Mouse (Mus musculus) urinary bladder, postnatal 14 days (tissue): Measurements from ENCODE around the gene Neurl1b.

Source experiments
- DNase-seq: peaks from one replicate; pipeline ENCODE4 v3.0.0; 2021; ENCODE audit warnings: low spot score

Gene Neurl1b

GRCm38 (mm10) chr17:26452371-26452972, 37.8 kb downstream of the Neurl1b start:
- peak; percentile 76 for DNase-seq

DNA sequence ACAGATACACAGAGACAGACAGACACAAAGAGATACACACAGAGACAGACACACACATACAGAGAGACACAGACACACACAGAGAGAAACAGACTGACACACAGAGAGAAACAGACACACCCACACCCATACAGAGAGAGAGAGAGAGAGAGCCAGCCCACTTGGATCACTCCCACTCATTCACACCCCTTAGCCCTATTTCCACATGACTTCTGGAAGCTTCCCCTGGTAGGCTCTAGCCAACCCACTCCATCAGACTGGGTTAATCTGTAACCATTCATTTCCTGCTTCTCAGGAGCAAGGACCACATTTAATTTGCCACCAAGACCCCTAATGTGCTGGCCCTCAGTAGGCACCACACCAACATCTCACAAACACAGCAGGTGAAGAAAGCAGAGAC, 42.9 kb downstream of the Neurl1b start:
- no peak for DNase-seq

- DNase-seq: no peak
Observed at GRCm38 (mm10) chr17:26458049-26458448, 43.4 kb downstream of the Neurl1b start.

DNA sequence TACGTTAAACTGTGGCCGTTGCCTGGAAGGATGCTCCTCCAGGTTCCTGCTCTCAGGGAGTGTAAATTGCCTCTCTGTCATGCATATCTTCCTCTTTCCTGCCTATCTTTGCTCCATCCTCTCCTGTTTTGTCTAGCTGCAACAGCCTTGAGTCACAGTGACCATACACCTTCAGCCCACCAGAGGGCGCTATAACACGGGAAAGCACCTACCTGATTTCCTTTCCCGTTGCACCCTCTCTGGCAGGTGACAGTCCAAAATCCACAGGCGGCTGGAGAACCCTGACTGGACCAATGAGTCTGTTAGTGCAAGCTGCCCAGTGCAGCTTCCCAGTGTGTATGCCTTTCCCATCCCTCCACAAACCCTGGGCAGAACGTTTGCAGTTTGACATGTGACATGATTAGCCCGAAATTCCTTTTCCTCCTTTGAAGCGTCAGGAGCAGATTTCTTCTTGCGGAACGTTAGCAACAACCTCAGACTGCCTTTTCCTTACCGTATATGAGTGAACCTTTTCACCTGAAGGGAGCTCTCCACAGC, 48.1 kb downstream of the Neurl1b start:
- peak; percentile 81 for DNase-seq

GRCm38 (mm10) chr17:26463432-26463831, 48.8 kb downstream of the Neurl1b start:
- no peak for DNase-seq

- no peak for DNase-seq
Observed at GRCm38 (mm10) chr17:26463984-26464383, 49.4 kb downstream of the Neurl1b start.

DNA sequence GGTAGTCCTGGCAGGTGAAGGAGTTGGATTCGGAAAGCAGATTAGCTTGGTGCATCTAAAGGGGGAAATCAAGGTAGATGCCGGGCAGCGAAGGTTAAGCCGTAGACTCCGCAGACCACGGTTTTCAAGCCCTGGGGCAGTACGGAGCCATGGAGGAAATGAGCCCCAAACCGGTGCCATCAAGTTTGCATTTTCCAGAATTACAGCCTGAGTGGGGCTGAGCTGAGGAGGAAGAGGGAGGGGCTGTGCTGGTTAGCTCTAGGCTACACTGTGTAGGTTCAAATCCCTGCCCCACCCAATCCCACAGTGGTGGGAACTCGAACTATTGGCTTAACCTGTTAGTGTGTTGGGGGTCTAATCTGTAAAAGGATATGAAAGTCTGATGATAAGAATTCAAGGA, 49.9 kb downstream of the Neurl1b start:
- DNase-seq: no peak

DNA sequence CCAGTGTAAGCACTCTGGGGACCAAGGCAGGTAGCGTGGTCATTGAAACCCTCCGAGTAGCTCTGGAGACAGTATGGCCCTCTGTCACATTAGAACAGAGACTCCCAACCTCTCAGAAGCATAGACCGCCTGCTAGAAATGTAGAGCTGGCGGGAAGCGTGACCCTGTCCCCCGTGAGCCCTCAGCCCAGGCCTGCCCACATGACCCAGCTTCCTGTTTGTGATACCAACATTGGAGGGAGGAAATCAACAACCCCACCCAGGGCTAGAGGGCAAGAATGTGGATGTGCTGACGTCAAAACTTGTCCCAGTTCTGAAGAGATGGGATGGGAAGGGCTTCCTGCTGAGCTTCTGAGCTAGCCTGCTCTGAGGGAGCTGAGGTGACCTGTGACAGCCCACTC, 50.3 kb downstream of the Neurl1b start:
- DNase-seq: no peak

DNA sequence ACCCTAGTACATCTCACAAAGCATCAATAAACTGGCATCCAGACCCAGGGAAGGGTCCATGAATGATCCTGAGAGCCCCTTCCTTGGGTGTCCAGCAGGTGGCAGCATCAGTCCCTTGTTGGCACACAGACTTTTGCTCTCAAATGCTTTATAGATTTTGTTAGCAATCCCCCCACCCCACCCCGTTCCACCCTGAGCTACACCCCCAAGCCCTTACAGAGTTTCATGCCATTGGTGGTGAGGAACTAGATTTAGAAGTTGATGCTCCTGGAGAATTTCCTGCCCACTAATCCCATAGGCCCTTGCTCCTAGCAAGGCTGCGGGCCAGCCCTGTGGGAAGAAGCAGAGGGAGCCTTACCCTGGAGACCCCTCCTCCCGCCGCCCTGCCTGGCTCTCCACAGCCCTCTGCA, 52.1 kb downstream of the Neurl1b start:
- peak; percentile 81 for DNase-seq

GRCm38 (mm10) chr17:26467619-26468018, 53.0 kb downstream of the Neurl1b start:
- no peak for DNase-seq

- DNase-seq: no peak
Observed at GRCm38 (mm10) chr17:26468102-26468894, 53.7 kb downstream of the Neurl1b start.

GRCm38 (mm10) chr17:26476871-26477270, 62.2 kb downstream of the Neurl1b start:
- DNase-seq: no peak

DNA sequence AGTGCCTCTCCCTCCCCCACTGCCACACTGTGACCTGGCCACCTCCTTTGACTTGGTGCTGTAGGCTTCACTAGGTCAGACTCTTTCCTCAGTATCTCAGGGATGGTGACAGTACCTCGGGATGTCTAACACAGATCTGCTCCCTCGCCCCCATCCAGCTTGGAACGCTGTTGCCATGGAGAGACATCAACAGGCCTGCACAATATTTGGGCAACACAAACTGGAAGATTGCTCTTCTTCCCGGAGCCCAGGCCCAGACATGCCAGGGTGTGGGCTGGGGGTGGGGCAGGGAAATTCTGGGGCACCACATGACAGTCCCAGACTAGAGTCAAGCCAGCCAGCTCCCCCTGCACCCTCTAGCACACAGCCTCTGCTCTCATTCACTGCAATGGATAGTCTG, 64.0 kb downstream of the Neurl1b start:
- peak; percentile 21 for DNase-seq

DNA sequence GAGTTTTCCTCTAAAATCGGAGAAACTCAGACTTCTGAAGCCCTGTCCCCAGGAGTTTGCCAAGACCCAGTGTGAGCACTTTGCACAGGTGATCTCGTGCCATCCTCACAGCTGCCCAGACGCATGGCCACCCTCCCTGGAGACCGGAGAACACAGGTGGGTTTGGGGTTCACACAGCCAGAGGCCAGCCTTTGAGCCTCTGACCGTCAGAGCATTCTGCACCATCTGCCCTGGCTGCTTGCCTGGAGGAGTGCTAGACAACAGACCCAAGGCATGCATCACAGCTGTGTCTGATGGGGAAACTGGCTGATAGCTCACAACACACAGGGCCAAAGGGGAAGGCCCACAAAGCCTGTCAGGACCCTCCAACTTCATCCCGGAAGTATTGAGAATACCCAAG, 65.0 kb downstream of the Neurl1b start:
- no peak for DNase-seq

DNA sequence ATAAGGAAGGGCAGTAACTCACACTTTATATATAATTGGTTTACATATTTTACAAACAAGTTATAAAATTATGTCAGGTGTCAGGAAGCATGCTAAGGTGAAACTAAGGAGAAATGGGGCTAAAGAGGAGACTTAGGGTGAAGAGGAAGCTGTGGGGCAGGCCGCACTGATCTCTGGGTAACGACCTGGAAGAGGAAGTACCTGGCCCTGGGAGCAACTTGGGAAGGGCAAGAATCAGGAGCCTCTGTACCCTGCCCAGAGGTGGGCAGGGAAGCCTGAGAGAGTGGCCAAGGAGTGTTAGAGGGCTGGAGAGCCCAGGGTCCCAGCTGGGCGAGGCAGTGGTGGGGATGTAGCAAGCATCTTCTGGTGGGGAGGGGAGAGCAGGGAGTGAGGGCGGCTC, 66.3 kb downstream of the Neurl1b start:
- DNase-seq: no peak

DNA sequence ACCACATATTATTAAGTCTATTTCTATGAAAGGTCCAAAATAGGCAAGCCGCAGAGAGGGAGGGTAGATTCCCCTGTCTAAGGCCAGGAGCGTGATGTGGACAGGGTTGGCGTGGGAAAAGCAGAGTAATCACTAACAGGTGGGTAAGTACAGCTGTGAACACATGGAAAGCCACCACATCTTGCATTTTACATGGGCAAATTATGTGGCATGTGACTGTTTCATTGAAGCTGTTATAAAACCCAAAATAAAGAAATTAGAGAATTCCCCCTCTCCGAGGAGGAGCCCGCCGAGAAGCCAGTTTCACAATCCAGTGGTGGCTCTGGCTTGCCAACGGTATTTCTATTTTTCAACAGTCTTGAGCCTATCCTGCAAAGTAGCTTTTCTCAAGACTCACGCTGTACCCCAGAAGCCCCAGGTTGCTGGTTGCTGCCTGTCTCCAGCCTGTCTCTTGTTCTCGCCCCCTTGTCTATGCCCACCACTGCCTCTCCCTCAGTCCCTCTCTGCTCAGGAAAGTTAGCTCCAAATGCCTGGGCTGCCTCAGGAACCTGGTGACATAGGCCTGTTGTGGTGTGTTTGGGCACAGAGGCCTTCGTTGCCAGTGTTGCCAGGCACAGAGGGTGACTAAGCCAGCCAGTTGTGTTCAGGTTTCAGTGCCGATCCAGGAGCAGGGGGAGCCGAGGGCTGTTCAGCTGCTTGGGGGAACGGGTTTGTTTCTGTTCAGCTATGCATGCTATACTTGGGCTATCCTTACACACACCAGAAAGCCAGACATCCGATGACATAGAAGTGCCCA, 70.2 kb downstream of the Neurl1b start:
- no peak for DNase-seq

DNA sequence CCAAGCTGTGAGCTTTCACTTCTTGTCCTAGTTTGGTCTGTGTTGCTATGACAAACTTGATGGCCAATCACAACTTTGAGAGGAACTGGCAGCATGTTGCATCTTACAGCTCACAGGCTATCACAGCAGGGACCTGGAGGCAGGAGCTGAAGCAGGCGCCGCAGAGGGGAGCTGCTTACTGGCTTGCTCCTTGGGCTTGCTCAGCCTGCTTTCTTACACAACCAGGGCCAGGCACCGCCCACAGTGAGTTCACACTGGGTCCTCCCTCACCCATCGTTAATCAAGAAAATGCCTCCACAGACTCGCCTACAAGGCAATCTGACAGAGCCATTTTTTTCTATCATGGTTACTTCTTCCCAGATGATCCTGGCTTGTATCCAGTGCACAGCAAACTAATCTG, 72.6 kb downstream of the Neurl1b start:
- no peak for DNase-seq

DNA sequence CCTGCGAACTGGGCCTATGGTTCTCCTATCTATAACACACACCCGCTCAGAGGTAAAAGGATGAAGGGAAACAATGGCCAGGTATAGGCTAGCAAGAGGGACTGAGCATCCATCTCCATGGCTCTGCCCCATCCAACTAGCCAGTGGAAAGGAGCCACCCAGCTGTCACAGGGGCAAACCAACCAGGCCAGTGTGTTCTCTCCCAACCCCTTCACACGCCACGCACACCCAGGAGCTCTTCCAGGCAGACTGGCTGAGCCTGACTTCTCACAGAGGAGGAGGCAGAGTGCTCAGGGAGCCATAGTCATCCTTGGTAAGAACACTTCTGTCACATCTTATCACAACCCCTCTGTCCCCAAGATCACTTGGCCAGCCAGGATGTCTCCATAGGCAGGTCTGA, 73.3 kb downstream of the Neurl1b start:
- no peak for DNase-seq

GRCm38 (mm10) chr17:26488711-26489403, 74.2 kb downstream of the Neurl1b start:
- peak; percentile 32 for DNase-seq

GRCm38 (mm10) chr17:26490072-26490471, 75.4 kb downstream of the Neurl1b start:
- no peak for DNase-seq

GRCm38 (mm10) chr17:26490910-26491309, 76.3 kb downstream of the Neurl1b start:
- DNase-seq: no peak

GRCm38 (mm10) chr17:26492246-26492645, 77.6 kb downstream of the Neurl1b start:
- DNase-seq: no peak
